In genomic region chr4:43417269-43418062, GRCm38 (mm10) we compare ENCODE assay signal across 11 mouse cellular contexts. TPM values are rescaled to one million over a fixed set of nuclear protein-coding genes. Genes with fewer than 3 reads are reported as not detected.
DNase-seq lines count a peak whose midpoint lies in the region; ATAC-seq and TF ChIP-seq lines count a peak whose summit lies in the region.
"Had no signal": no experiment of that assay in that cellular context is flagged by ENCODE, and none has a peak within 500 bp of the region (broad histone marks: within the 10 kb centered on the region; RNA-seq: fewer than 3 reads in every experiment).

No protein-coding gene starts in this region.

- H3K9me3 ChIP-seq in liver, embryonic 14.5 days (ENCODE audit: control insufficient read depth, low read length): no peaks in the 10 kb centered on the region

- H3K36me3 ChIP-seq in heart, adult 2 months (ENCODE audit: control insufficient read depth, insufficient read depth, low read length): peaks cover 6% of the 10 kb centered on the region
- H3K36me3 ChIP-seq in liver, embryonic 14.5 days (replicated peaks; ENCODE audit: control insufficient read depth, insufficient read depth, low read depth): no peaks in the 10 kb centered on the region

- no peak overlapping the region; the same call in 1 of the 2 replicates for H3K9ac ChIP-seq in heart, adult 2 months (ENCODE audit: low read depth, low read length)
- H3K9ac ChIP-seq in liver, embryonic 14.5 days (replicated peaks): no peak overlapping the region

- no peak overlapping the region for H3K4me2 ChIP-seq in liver, embryonic 14.5 days (ENCODE audit: low read depth)

- H3K4me1 ChIP-seq in heart, adult 2 months (ENCODE audit: control insufficient read depth, insufficient read depth, low read length): peaks cover 16% of the 10 kb centered on the region
- peaks cover 10% of the 10 kb centered on the region for H3K4me1 ChIP-seq in lung, adult 2 months (ENCODE audit: control insufficient read depth, insufficient read depth, low read length)
- H3K4me1 ChIP-seq in brown adipose tissue, adult 24 weeks (ENCODE audit: control insufficient read depth, insufficient read depth, insufficient read length, low read length): peaks cover 17% of the 10 kb centered on the region
- H3K4me1 ChIP-seq in liver, embryonic 14.5 days (replicated peaks; ENCODE audit: control insufficient read depth in 2 of 2, insufficient read depth in 2 of 2, low read length in 1 of 2): peaks cover 0 to 12% of the 10 kb centered on the region in 2 experiments; a peak in 2 of 4 replicates

- peak in 1 of 2 experiments; percentile 19 for DNase-seq in heart, adult 2 months
- DNase-seq in heart, adult 8-10 months (ENCODE audit: low spot score): no peak
- DNase-seq in lung, adult 2 months: peak; percentile 12
- no peak for DNase-seq in lung, postnatal 25 days (ENCODE audit: low spot score)
- DNase-seq in liver, embryonic 14.5 days (ENCODE audit: low read depth in 3 of 3, low spot score in 3 of 3): peak in 2 of 3 experiments; percentile 34 to 36
- DNase-seq in adrenal gland, adult 18-20 months (ENCODE audit: low spot score in 2 of 2): no peak
- DNase-seq in layer of hippocampus, postnatal 10 days (ENCODE audit: low spot score in 2 of 2): no peak
- DNase-seq: adrenal gland, postnatal 10 days; cerebellum, adult 11-12 months; embryo, embryonic 11 days had no signal

- no peaks in the 10 kb centered on the region for H3K27me3 ChIP-seq in heart, adult 2 months (ENCODE audit: control insufficient read depth, insufficient read depth, low read length)
- no peaks in the 10 kb centered on the region for H3K27me3 ChIP-seq in liver, embryonic 14.5 days (ENCODE audit: control insufficient read depth, insufficient read depth, low read length)

- intact Hi-C loops in heart, adult 2 months (cut with DNase I): no loop called here

- ATAC-seq in liver, embryonic 14.5 days (ENCODE audit: insufficient read depth): peak; percentile 71; the same call in 1 of the 2 replicates

- no peak overlapping the region for H3K4me3 ChIP-seq in heart, adult 2 months
- H3K4me3 ChIP-seq in lung, adult 2 months (replicated peaks; ENCODE audit: extremely low read depth, low read depth, low read length): no peak overlapping the region
- no peak overlapping the region for H3K4me3 ChIP-seq in brown adipose tissue, adult 24 weeks (ENCODE audit: insufficient read depth, low read depth, low read length)
- no peak overlapping the region for H3K4me3 ChIP-seq in liver, embryonic 14.5 days (ENCODE audit: insufficient read depth in 1 of 2, low read depth in 2 of 2, low read length in 2 of 2)

- TF ChIP-seq POLR2A in heart, adult 2 months (IDR thresholded peaks at IDR 0.05; ENCODE audit: insufficient read depth, low read depth, low read length): no peak
- TF ChIP-seq POLR2A in lung, adult 2 months (IDR thresholded peaks at IDR 0.05; ENCODE audit: borderline replicate concordance, extremely low read depth, low read depth, low read length): no peak

- no peak for TF ChIP-seq CTCF in heart, adult 2 months (IDR thresholded peaks at IDR 0.05)
- no peak for TF ChIP-seq CTCF in lung, adult 2 months (IDR thresholded peaks at IDR 0.05; ENCODE audit: insufficient read depth, low read length)
- TF ChIP-seq CTCF in liver, embryonic 14.5 days (IDR thresholded peaks at IDR 0.05; ENCODE audit: low read depth): no peak

- H3K79me2 ChIP-seq in heart, adult 2 months (replicated peaks; ENCODE audit: control insufficient read depth, insufficient read depth, low read length): peaks cover 10% of the 10 kb centered on the region

- WGBS in heart, adult 2 months: 56% methylated on average over 16 of the region's 16 CpGs
- WGBS in lung, adult 2 months: 61% methylated on average over 16 of the region's 16 CpGs
- 41% methylated on average over 16 of the region's 16 CpGs for WGBS in liver, embryonic 14.5 days (ENCODE audit: insufficient replicate concordance)

- H3K27ac ChIP-seq in heart, adult 2 months: peak overlapping the region; percentile 17
- H3K27ac ChIP-seq in brown adipose tissue, adult 24 weeks (replicated peaks; ENCODE audit: low read depth, low read length): peak overlapping the region; percentile 89
- no peak overlapping the region for H3K27ac ChIP-seq in liver, embryonic 14.5 days

- no peak for TF ChIP-seq EP300 in heart, adult 2 months (IDR thresholded peaks at IDR 0.05; ENCODE audit: insufficient read depth, low read depth, low read length)
- peak; percentile 67 for TF ChIP-seq EP300 in liver, embryonic 14.5 days (IDR thresholded peaks at IDR 0.05; ENCODE audit: low read depth)

RNA-seq across cellular contexts. Expression of gene Fam166b, which starts 11.5 kb away (rescaled TPM):
- not detected for total RNA-seq in heart, adult 2 months (2021)
- polyA plus RNA-seq in heart, adult 2 months (2012; rRNA removed): 1.4 TPM in 1 of 2 replicates, not detected in the other
- total RNA-seq in heart, adult 8-10 months (2022): not detected
- polyA plus RNA-seq in lung, adult 2 months (2012; rRNA removed): 14.4 and 15.8 TPM in 2 replicates
- not detected in 2 replicates for polyA plus RNA-seq in brown adipose tissue, adult 24 weeks (2012; ENCODE audit: insufficient read depth, insufficient read length, missing spikeins)
- polyA plus RNA-seq in liver, embryonic 14.5 days (2012; rRNA removed): not detected in 2 replicates
- polyA plus RNA-seq in liver, embryonic 14.5 days (2014; fragmentation: Nextera tagmentation; extraction: Ambion mirVana): not detected in 2 replicates
- not detected for total RNA-seq in adrenal gland, adult 18-20 months (2021)
- total RNA-seq in layer of hippocampus, postnatal 10 days (2021): 1 to 10 TPM in 1 of 2 experiments, under 1 TPM in 1; 0.98 to 2.6 TPM

RNA-seq across cellular contexts. Expression of gene Tesk1, which starts 24.3 kb away (rescaled TPM):
- total RNA-seq in heart, adult 2 months (2021): 10 to 100 TPM; 36.6 to 37.5 TPM
- 51.5 and 52.6 TPM in 2 replicates for polyA plus RNA-seq in heart, adult 2 months (2012; rRNA removed)
- total RNA-seq in heart, adult 8-10 months (2022): 10 to 100 TPM; 31.3 to 38.2 (median 35.2) TPM
- 83.6 and 83.9 TPM in 2 replicates for polyA plus RNA-seq in lung, adult 2 months (2012; rRNA removed)
- 33.8 and 37.9 TPM in 2 replicates for polyA plus RNA-seq in brown adipose tissue, adult 24 weeks (2012; ENCODE audit: insufficient read depth, insufficient read length, missing spikeins)
- 3.3 and 4.0 TPM in 2 replicates for polyA plus RNA-seq in liver, embryonic 14.5 days (2012; rRNA removed)
- polyA plus RNA-seq in liver, embryonic 14.5 days (2014; fragmentation: Nextera tagmentation; extraction: Ambion mirVana): 0.65 and 1.2 TPM in 2 replicates
- 10 to 100 TPM; 67.6 to 72.3 TPM for total RNA-seq in adrenal gland, adult 18-20 months (2021)
- 10 to 100 TPM; 70.3 to 72.1 TPM for total RNA-seq in layer of hippocampus, postnatal 10 days (2021)

RNA-seq across cellular contexts. Expression of gene Rusc2, which starts 35.7 kb away (rescaled TPM):
- 10 to 100 TPM; 43.5 to 45.3 TPM for total RNA-seq in heart, adult 2 months (2021)
- polyA plus RNA-seq in heart, adult 2 months (2012; rRNA removed): 27.2 and 27.5 TPM in 2 replicates
- total RNA-seq in heart, adult 8-10 months (2022): 10 to 100 TPM; 47.4 to 58.6 (median 48.9) TPM
- polyA plus RNA-seq in lung, adult 2 months (2012; rRNA removed): 91.1 and 92.8 TPM in 2 replicates
- polyA plus RNA-seq in brown adipose tissue, adult 24 weeks (2012; ENCODE audit: insufficient read depth, insufficient read length, missing spikeins): 13.0 and 14.6 TPM in 2 replicates
- 0.50 and 0.81 TPM in 2 replicates for polyA plus RNA-seq in liver, embryonic 14.5 days (2012; rRNA removed)
- polyA plus RNA-seq in liver, embryonic 14.5 days (2014; fragmentation: Nextera tagmentation; extraction: Ambion mirVana): 0.28 and 0.81 TPM in 2 replicates
- 10 to 100 TPM; 36.9 to 39.9 TPM for total RNA-seq in adrenal gland, adult 18-20 months (2021)
- 100 to 1,000 TPM; 126 to 129 TPM for total RNA-seq in layer of hippocampus, postnatal 10 days (2021)

RNA-seq across cellular contexts. Expression of gene Cd72, which starts 37.0 kb away (rescaled TPM):
- 1 to 10 TPM in 1 of 2 experiments, under 1 TPM in 1; 0.97 to 1.0 TPM for total RNA-seq in heart, adult 2 months (2021)
- polyA plus RNA-seq in heart, adult 2 months (2012; rRNA removed): 1.8 and 4.8 TPM in 2 replicates
- 1 to 10 TPM in 1 of 4 experiments, under 1 TPM in 3; 0.24 to 1.1 (median 0.69) TPM for total RNA-seq in heart, adult 8-10 months (2022)
- polyA plus RNA-seq in lung, adult 2 months (2012; rRNA removed): 3.4 and 6.2 TPM in 2 replicates
- polyA plus RNA-seq in brown adipose tissue, adult 24 weeks (2012; ENCODE audit: insufficient read depth, insufficient read length, missing spikeins): 1.5 and 1.9 TPM in 2 replicates
- 0.11 and 0.31 TPM in 2 replicates for polyA plus RNA-seq in liver, embryonic 14.5 days (2012; rRNA removed)
- polyA plus RNA-seq in liver, embryonic 14.5 days (2014; fragmentation: Nextera tagmentation; extraction: Ambion mirVana): 0.74 and 0.95 TPM in 2 replicates
- 1 to 10 TPM; 2.6 to 2.8 TPM for total RNA-seq in adrenal gland, adult 18-20 months (2021)
- not detected for total RNA-seq in layer of hippocampus, postnatal 10 days (2021)

Comparison
In these comparisons a context has a peak if more than half of its experiments do, and no peak if none do; other contexts are left out.
1. DNase-seq: peak in lung, adult 2 months (single experiment) and liver, embryonic 14.5 days (2 of 3); none in heart, adult 8-10 months (single experiment), lung, postnatal 25 days (single experiment), adrenal gland, adult 18-20 months (0 of 2) and layer of hippocampus, postnatal 10 days (0 of 2).